Mouse (Mus musculus): ENCODE data around the gene Thtpa. TPM values are rescaled to one million over a fixed set of nuclear protein-coding genes. Genes with fewer than 3 reads are reported as not detected.
A peak's percentile ranks its signal among the peaks of the same experiment; 100 is the strongest.

Gene Thtpa
- polyA plus RNA-seq, 1 experiment: 4.9 TPM

- Histone ChIP-seq H3K4me1 (ENCODE audit: control insufficient read depth, insufficient read depth, insufficient read length, low read length) (peaks cover 27% of the 10 kb centered on the region), H3K36me3 (ENCODE audit: control insufficient read depth, insufficient read depth, low read length) (no peaks in the 10 kb centered on the region)
Observed at GRCm38 (mm10) chr14:55111720-55112119, 17.1 kb downstream of the Thtpa start.

DNA sequence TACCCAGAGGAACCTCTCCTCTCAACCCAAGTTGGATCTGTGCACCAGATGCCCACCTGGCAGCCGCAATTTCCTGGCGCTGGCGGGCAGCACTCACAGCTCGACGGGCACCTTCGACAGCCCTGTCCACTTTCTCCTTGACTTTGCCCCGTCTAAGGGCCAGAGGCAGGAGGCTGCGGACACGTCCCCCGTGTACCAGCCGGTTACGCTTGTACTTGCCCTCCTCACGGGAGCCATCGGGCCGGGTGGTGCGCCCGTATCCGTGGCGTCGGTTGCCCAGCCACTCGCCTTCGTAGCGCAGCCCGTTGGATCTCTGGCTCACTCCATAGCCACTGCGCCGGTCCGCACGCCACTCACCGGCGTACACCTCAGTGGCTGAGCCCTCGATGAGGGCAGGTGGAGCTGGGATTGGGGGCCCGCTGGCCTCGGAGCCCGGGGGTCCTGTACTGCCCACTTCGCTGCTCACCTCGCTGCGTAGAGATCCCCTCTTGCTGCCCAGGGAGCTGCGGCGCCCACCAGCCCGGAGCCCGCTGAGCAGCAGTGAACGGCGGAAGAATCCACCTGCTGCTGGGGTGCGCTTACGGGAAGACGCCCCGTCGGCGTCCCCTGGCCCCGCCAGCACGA, 18.9 kb downstream of the Thtpa start:
- 67% methylated on average over 51 of the region's 51 CpGs for WGBS
- Histone ChIP-seq H3K36me3 (ENCODE audit: control insufficient read depth, insufficient read depth, low read length) (no peaks in the 10 kb centered on the region), H3K27me3 (ENCODE audit: control insufficient read depth, insufficient read depth, low read length) (peaks cover 14% of the 10 kb centered on the region), H3K4me1 (ENCODE audit: control insufficient read depth, insufficient read depth, insufficient read length, low read length) (peaks cover 12% of the 10 kb centered on the region), H3K4me3 (ENCODE audit: low read depth, low read length) (0 out of 2 replicates have a peak overlapping the region, but pooled peaks have one; percentile 13), H3K27ac (ENCODE audit: insufficient read depth, low read depth, low read length) (no peak overlapping the region)
- TF ChIP-seq POLR2A (IDR thresholded peaks at IDR 0.05; ENCODE audit: low read depth, low read length) (no peak), CTCF (IDR thresholded peaks at IDR 0.05; ENCODE audit: extremely low read depth, insufficient read length, insufficient replicate concordance, low read depth, low read length) (no peak)

More at GRCm38 (mm10) chr14:55111720-55112119, 17.1 kb downstream of the Thtpa start:
- no peak overlapping the region for H3K4me3 ChIP-seq (ENCODE audit: low read depth, low read length)
- H3K27me3 ChIP-seq (ENCODE audit: control insufficient read depth, insufficient read depth, low read length): peaks cover 14% of the 10 kb centered on the region
- H3K27ac ChIP-seq (ENCODE audit: insufficient read depth, low read depth, low read length): no peak overlapping the region
- WGBS: 56% methylated on average over 2 of the region's 2 CpGs
- no peak for TF ChIP-seq POLR2A (IDR thresholded peaks at IDR 0.05; ENCODE audit: low read depth, low read length)
- TF ChIP-seq CTCF (IDR thresholded peaks at IDR 0.05; ENCODE audit: extremely low read depth, insufficient read length, insufficient replicate concordance, low read depth, low read length): no peak

DNA sequence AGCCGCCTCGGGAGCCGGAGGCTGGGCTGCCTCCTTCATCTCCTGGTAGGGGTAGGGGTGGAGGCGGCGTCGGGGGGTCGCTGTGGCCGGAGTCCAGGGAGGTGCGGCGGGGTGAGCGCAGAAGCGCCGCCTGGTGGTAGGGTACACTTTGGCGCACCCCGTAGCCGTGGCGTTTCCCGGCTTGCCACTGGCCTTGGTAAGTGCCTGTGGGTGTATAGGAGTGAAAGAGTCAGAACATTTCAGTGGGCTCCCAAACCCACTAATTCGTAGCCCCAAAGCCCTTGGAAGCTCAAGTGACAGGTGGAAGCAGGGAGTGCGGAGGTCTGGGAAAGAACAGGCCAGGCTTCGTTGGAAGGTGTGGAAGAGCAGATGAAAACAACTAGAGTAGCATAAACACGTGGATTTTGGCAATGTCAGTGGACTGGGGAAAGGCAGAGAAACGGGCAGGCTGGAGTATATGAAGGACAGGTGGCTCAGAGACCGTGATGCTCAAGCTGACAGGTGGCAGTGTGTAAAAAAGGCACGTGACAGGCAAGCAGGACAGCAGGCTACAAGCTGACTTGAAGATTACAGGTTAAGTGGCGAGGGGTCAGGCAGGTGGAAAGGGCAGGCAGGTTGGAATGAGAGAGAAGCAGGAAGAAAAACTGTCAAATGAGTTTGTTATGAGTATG, 19.5 kb downstream of the Thtpa start:
- Histone ChIP-seq H3K4me1 (ENCODE audit: control insufficient read depth, insufficient read depth, insufficient read length, low read length) (peaks cover 12% of the 10 kb centered on the region), H3K27me3 (ENCODE audit: control insufficient read depth, insufficient read depth, low read length) (peaks cover 14% of the 10 kb centered on the region), H3K27ac (ENCODE audit: insufficient read depth, low read depth, low read length) (no peak overlapping the region), H3K36me3 (ENCODE audit: control insufficient read depth, insufficient read depth, low read length) (no peaks in the 10 kb centered on the region), H3K4me3 (ENCODE audit: low read depth, low read length) (peak overlapping the region; percentile 55)
- TF ChIP-seq CTCF (IDR thresholded peaks at IDR 0.05; ENCODE audit: extremely low read depth, insufficient read length, insufficient replicate concordance, low read depth, low read length) (peak; percentile 50), POLR2A (IDR thresholded peaks at IDR 0.05; ENCODE audit: low read depth, low read length) (no peak)
- WGBS: 8% methylated on average over 26 of the region's 26 CpGs

DNA sequence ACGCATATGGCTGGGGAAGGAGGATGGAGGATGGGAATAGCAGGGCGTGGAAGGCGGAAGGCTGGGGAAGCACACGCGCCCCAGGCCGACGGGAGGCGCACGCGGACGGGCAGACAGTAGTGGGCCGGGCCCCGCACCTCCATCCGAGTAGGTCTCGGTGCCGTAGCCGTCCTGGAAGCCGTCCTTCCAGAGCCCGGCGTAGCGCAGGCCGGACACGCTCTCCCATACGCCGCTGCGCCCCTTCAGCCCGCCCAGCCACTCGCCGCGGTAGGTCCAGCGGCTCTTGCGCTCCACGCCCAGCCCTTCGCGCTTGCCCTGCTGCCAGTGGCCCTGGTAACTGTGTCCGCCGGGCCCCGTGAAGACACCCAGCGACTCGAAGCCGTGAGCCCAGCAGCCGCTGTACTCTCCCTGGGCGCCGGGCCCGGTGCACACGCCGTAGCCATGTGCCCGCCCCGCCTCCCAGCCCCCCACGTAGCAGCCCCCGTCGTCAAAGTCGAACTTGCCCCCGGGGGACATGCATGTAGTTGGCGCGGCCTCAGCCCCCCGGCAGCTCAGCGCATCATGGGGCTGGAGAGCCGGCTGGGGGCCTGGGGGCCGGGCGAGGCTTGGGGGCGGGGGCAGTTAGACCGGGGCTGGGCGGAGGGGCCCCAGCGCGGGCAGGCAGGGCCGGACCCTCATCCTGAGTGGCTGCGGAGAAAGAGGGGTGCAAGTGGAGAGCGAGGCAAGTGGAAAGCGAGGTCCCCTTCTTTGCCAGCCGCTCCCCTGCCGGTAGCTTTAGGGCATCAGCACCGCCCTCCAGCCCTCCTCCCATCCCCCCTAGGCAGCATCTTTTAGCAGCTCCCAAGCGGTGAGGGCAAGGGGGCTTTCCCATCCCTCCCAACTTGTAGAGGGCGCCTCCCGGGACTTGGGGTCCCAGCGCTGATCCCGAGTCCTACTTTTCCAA, 20.4 kb downstream of the Thtpa start:
- TF ChIP-seq POLR2A (IDR thresholded peaks at IDR 0.05; ENCODE audit: low read depth, low read length): no peak
- TF ChIP-seq CTCF (IDR thresholded peaks at IDR 0.05; ENCODE audit: extremely low read depth, insufficient read length, insufficient replicate concordance, low read depth, low read length): no peak
- Histone ChIP-seq H3K36me3 (ENCODE audit: control insufficient read depth, insufficient read depth, low read length) (no peaks in the 10 kb centered on the region), H3K4me1 (ENCODE audit: control insufficient read depth, insufficient read depth, insufficient read length, low read length) (peaks cover 12% of the 10 kb centered on the region), H3K27ac (ENCODE audit: insufficient read depth, low read depth, low read length) (no peak overlapping the region), H3K27me3 (ENCODE audit: control insufficient read depth, insufficient read depth, low read length) (peaks cover 14% of the 10 kb centered on the region), H3K4me3 (ENCODE audit: low read depth, low read length) (peak overlapping the region; percentile 55)
- 2% methylated on average over 74 of the region's 78 CpGs for WGBS

DNA sequence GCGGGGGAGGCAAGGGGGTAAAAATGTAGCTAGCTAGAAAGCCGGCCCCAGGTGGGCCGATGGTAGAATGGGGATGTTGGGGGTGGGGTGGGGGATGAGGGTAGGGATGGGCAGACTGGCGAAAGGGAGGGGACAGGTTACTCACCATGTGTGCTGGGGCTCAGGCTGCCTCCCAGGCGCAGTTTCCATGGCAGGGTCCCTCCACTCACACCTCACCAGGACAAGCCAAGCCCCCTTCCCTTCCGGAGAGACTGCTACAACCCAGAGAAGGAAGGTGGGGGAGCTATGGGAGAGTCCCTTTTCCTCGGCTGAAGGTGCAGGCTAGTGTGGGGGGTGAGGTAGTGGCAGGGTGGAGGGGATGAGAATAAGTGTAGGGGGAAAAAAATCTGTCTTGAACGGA, 21.3 kb downstream of the Thtpa start:
- no peak for TF ChIP-seq CTCF (IDR thresholded peaks at IDR 0.05; ENCODE audit: extremely low read depth, insufficient read length, insufficient replicate concordance, low read depth, low read length)
- no peak for TF ChIP-seq POLR2A (IDR thresholded peaks at IDR 0.05; ENCODE audit: low read depth, low read length)
- Histone ChIP-seq H3K36me3 (ENCODE audit: control insufficient read depth, insufficient read depth, low read length) (no peaks in the 10 kb centered on the region), H3K27me3 (ENCODE audit: control insufficient read depth, insufficient read depth, low read length) (peaks cover 14% of the 10 kb centered on the region), H3K4me3 (ENCODE audit: low read depth, low read length) (peak overlapping the region; percentile 55), H3K27ac (ENCODE audit: insufficient read depth, low read depth, low read length) (no peak overlapping the region), H3K4me1 (ENCODE audit: control insufficient read depth, insufficient read depth, insufficient read length, low read length) (peaks cover 12% of the 10 kb centered on the region)
- WGBS: 17% methylated on average over 8 of the region's 8 CpGs

GRCm38 (mm10) chr14:55116425-55117200, 22.0 kb downstream of the Thtpa start, which contains the start of gene Jph4:
TSS of gene Jph4 (minus strand) at chr14:55116935.
- 33% methylated on average over 21 of the region's 21 CpGs for WGBS
- Histone ChIP-seq H3K27me3 (ENCODE audit: control insufficient read depth, insufficient read depth, low read length) (peaks cover 14% of the 10 kb centered on the region), H3K4me3 (ENCODE audit: low read depth, low read length) (peak within 1 kb of the TSS; percentile 26; the same call in 1 of the 2 replicates), H3K4me1 (ENCODE audit: control insufficient read depth, insufficient read depth, insufficient read length, low read length) (peaks cover 12% of the 10 kb centered on the region), H3K36me3 (ENCODE audit: control insufficient read depth, insufficient read depth, low read length) (no peaks in the 10 kb centered on the region), H3K27ac (ENCODE audit: insufficient read depth, low read depth, low read length) (no peak within 1 kb of the TSS)
- TF ChIP-seq CTCF (IDR thresholded peaks at IDR 0.05; ENCODE audit: extremely low read depth, insufficient read length, insufficient replicate concordance, low read depth, low read length): no peak

Data from small intestine, adult 2 months (tissue).